Mouse (Mus musculus): ENCODE measurements around the gene Ctc1.

Ctc1 gene

DNA sequence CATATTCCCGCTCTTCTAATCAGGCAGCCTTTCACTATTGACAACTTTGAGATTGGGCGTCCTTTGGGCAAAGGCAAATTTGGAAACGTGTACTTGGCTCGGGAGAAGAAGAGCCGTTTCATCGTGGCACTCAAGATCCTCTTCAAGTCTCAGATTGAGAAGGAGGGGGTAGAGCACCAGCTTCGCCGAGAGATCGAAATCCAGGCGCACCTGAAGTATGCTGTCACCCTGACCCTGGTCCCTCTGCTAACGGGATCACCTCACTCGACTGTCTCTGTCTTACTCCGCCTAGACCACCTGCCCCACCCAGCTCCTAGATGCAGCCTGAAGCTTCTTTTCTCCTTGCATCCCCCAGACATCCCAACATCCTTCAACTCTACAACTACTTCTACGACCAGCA lies 32.4 kb downstream of the Ctc1 start:
- no peak for DNase-seq (ENCODE audit: low spot score in 2 of 2)

GRCm38 (mm10) chr11:69050748-69051147 lies 35.0 kb downstream of the Ctc1 start:
- DNase-seq (ENCODE audit: low spot score in 2 of 2): no peak

GRCm38 (mm10) chr11:69051771-69052170 lies 36.1 kb downstream of the Ctc1 start:
- no peak for DNase-seq (ENCODE audit: low spot score in 2 of 2)

- DNase-seq (ENCODE audit: low spot score in 2 of 2): no peak
These were observed 37.2 kb downstream of the Ctc1 start for GRCm38 (mm10) chr11:69052824-69053421.

DNA sequence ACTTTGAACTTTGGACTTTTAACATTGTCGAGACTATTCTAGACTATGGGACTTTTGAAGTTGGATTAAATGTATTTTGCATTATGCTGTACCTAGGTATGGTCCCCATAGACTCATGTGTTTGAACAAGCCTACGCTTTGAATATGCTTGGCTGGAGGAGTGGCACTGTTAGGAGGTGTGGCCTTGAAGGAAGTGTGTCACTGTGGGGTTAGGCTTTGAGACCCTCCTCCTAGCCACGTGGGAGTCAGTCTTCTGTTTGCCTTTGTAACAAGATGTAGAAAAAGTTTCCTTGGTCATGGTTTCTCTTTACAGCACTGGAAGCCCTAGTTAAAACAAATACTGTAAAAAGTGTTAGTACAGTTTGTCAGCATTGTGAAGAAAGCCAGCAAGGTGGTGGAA lies 38.1 kb downstream of the Ctc1 start:
- DNase-seq (ENCODE audit: low spot score in 2 of 2): no peak

DNA sequence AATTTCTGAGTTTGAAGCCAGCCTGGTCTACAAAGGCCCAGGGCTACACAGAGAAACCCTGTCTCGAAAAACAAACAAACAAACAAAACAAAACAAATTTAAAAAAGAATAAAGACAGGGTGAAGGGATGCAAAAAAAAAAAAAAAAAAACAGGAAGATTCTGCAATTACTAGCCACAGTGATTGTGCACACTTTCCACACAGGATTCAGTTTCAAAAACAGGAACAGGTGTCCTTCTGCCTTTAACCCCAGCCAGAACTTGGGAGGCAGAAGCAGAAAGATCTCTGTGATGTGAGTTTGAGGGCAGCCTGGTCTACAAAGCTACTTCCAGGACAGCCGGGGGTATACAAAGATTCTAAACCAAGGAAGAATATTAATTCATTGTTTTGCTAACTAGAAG lies 42.6 kb downstream of the Ctc1 start:
- no peak for DNase-seq (ENCODE audit: low spot score in 2 of 2)

GRCm38 (mm10) chr11:69058729-69059356 lies 43.1 kb downstream of the Ctc1 start:
- no peak for DNase-seq (ENCODE audit: low spot score in 2 of 2)

DNA sequence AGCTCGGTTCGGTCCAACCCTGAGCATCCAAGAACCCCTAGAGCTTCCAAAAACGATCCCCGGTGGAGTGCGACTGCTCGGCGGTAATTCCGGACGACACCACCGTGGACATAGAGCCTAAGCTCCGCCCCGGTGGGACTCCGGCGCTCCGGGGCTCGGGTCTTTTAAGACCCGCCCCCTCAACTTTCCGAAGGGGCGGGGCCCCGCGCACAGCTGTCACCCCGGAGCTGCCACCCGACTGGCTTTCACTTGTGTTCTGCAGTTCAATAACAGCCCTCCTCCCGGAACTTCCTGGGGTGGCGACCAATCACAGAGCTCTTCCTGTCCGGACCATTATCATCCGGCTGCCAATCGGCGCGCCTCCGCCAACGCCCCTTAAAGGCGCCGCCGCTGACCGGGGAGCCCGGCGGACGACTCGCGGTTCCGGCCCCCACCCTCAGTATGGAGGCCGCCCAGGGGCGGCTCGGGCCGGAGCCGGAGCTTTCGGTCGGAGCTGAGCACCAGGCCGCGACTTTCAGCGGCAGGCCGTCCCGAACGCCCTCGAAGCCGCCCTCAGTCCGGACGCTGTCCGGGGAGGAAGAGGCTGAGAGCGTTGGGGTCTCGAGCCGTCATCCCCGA lies 43.8 kb downstream of the Ctc1 start, which contains the start of gene Borcs6:
TSS of gene Borcs6 (plus strand) at position 361 of the 618 bp plus-strand sequence.
- peak; percentile 97 to 98 for DNase-seq (ENCODE audit: low spot score in 2 of 2)

GRCm38 (mm10) chr11:69059975-69060411 lies 44.3 kb downstream of the Ctc1 start:
- DNase-seq (ENCODE audit: low spot score in 2 of 2): no peak

- DNase-seq (ENCODE audit: low spot score in 2 of 2): no peak
These were observed 44.9 kb downstream of the Ctc1 start for GRCm38 (mm10) chr11:69060448-69061254.

- no peak for DNase-seq (ENCODE audit: low spot score in 2 of 2)
These were observed 45.7 kb downstream of the Ctc1 start for GRCm38 (mm10) chr11:69061255-69061912.

GRCm38 (mm10) chr11:69062194-69062760 lies 46.6 kb downstream of the Ctc1 start:
- peak; percentile 61 to 67 for DNase-seq (ENCODE audit: low spot score in 2 of 2)

- peak; percentile 93 for DNase-seq (ENCODE audit: low spot score in 2 of 2)
These were observed 47.1 kb downstream of the Ctc1 start for GRCm38 (mm10) chr11:69062761-69063224.

- DNase-seq (ENCODE audit: low spot score in 2 of 2): peak in 1 of 2 experiments; percentile 59
These were observed 47.9 kb downstream of the Ctc1 start for GRCm38 (mm10) chr11:69063413-69064201.

GRCm38 (mm10) chr11:69064259-69065133 lies 48.8 kb downstream of the Ctc1 start:
- no peak for DNase-seq (ENCODE audit: low spot score in 2 of 2)

DNA sequence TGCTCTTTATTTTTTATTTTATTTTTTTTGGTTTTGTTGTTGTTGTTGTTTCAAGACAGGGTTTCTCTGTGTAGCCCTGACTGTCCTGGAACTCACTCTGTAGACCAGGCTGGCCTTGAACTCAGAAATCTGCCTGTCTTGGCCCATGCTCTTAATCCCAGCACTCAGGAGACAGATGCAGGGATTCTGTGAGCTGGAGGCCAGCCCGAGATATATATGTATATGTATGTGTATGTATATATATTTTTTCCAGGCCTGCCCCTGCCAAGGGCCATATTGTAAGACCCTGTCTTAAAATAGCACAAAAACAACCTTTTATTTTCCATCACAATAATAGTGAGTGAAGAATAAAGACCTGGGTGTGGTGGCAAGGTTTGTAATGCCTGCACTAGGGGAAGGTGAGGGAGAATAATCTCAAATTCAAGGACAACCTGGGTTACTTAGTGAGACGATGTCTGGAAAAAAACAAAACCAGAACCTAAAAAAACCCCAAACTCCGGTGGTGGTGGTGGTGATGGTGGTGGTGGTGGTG lies 49.7 kb downstream of the Ctc1 start:
- DNase-seq (ENCODE audit: low spot score in 2 of 2): no peak

DNA sequence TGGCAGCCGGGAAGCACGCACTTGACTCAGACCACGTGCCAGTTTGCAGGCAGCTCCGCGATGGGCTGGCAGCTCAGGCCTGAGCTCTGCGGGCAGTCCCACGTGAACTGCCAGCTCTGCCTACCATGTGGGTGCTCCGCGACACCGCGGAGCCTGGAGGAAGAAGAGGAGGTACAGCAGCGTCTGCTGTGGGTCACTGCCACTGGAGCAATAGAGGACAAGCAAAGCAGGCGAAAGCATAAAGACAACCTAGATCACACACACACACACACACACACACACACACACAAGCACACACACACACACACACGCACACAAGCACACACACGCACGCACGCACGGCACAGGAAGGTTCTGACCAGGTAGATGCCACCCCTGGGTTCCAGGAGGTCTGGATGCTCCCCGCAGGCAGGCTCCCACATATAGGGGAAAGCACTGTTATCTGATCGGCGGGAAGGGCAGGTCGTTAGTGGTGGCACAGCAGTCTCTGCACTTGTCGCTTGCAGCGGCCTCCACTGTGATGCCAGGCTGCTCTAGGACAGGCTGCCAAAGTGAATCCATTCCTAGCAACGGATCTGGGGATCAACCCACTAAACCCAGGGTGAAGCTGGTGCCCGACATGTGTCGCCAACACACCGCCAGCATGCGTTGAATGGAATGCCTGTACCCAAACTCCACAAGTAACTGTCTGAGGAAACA lies 50.6 kb downstream of the Ctc1 start:
- peak; percentile 66 to 75 for DNase-seq (ENCODE audit: low spot score in 2 of 2)

- DNase-seq (ENCODE audit: low spot score in 2 of 2): peak; percentile 80 to 82
These were observed 51.2 kb downstream of the Ctc1 start for GRCm38 (mm10) chr11:69066956-69067355.

Measured in right cerebral cortex, postnatal 36 days (tissue).